Mouse (Mus musculus) stomach, embryonic 14.5 days (tissue): ENCODE data around the gene Gstp1. TPM values are rescaled to one million over a fixed set of nuclear protein-coding genes. Genes with fewer than 3 reads are reported as not detected.
A peak's percentile ranks its signal among the peaks of the same experiment; 100 is the strongest.

ENCODE experiments used
- ATAC-seq: fragments of 200-750 bp; cut with Nextera tagmentation; 2 replicates; pipeline ENCODE4 v1.8.0; 2017; ENCODE audit warnings: low read depth, moderate TSS enrichment; ENCODE audit not compliant: insufficient number of reproducible peaks, insufficient read depth, low FRiP score
- H3K27ac ChIP-seq: fragments of 300-500 bp; sonication (generic); 2 replicates; pipeline ENCODE4 v1.5.1; 2014; ENCODE audit warnings: mild to moderate bottlenecking, low read length, moderate library complexity, mixed read lengths
- H3K27me3 ChIP-seq: fragments of 300-500 bp; sonication (generic); 2 replicates; pipeline ENCODE4 v1.6.1; 2014; ENCODE audit warnings: low read length, control low read depth, mixed read lengths; ENCODE audit not compliant: control insufficient read depth, insufficient read depth
- H3K36me3 ChIP-seq: fragments of 300-500 bp; sonication (generic); 2 replicates; pipeline ENCODE4 v1.6.1; 2014; ENCODE audit warnings: mild to moderate bottlenecking, control low read depth, low read length, moderate library complexity, mixed read lengths; ENCODE audit not compliant: control insufficient read depth, insufficient read depth
- H3K4me1 ChIP-seq: fragments of 300-500 bp; sonication (generic); 2 replicates; pipeline ENCODE4 v1.6.1; 2014; ENCODE audit warnings: low read length, control low read depth, mixed read lengths; ENCODE audit not compliant: control insufficient read depth, insufficient read depth
- H3K4me2 ChIP-seq: fragments of 300-500 bp; sonication (generic); replicated peaks from 2 replicates; pipeline ENCODE4 v1.6.1; 2014; ENCODE audit warnings: low read depth, low read length, control low read depth
- H3K4me3 ChIP-seq: fragments of 300-500 bp; sonication (generic); 2 replicates; pipeline ENCODE4 v1.5.1; 2014; ENCODE audit warnings: low read depth, low read length, control low read depth
- H3K9ac ChIP-seq: fragments of 300-500 bp; sonication (generic); replicated peaks from 2 replicates; pipeline ENCODE4 v1.6.1; 2014; ENCODE audit warnings: low read depth, mild to moderate bottlenecking, control low read depth, low read length, moderate library complexity, mixed read lengths
- H3K9me3 ChIP-seq: fragments of 300-500 bp; sonication (generic); 2 replicates; pipeline ENCODE4 v1.6.1; 2016; ENCODE audit warnings: low read depth, low read length, control low read depth; ENCODE audit not compliant: control insufficient read depth
- WGBS: fragments of 180-500 bp; shearing (Covaris S2); extraction: QIAGEN DNeasy Blood & Tissue Kit; methylation state at CpG from one replicate; pipeline ENCODE4 v1.1.7; 2014; 5-methylcytosine and 5-hydroxymethylcytosine counted together
- polyA plus RNA-seq: library from polyadenylated mRNA; unstranded; fragments of >200 nt; fragmentation: Nextera tagmentation; extraction: Ambion mirVana; gene quantifications from 2 replicates; pipeline ENCODE4 v1.2.1, GENCODE M21; 2014

The Gstp1 gene
- polyA plus RNA-seq, 1 experiment from 2014 or later: 672 TPM

- ATAC-seq: peak; percentile 42; the same call in 1 of the 2 replicates
- H3K36me3 ChIP-seq: no peaks in the 10 kb centered on the region
- H3K9me3 ChIP-seq: no peaks in the 10 kb centered on the region
- H3K4me3 ChIP-seq: no peak overlapping the region
- H3K4me1 ChIP-seq: no peaks in the 10 kb centered on the region
- H3K9ac ChIP-seq: no peak overlapping the region
- 63% methylated on average over 8 of the region's 8 CpGs for WGBS
- no peaks in the 10 kb centered on the region for H3K27me3 ChIP-seq
- no peak overlapping the region for H3K4me2 ChIP-seq
- H3K27ac ChIP-seq: no peak overlapping the region
Measured at GRCm38 (mm10) chr19:4080511-4081009, 42.8 kb upstream of the Gstp1 start.

GRCm38 (mm10) chr19:4079594-4079993 is 41.8 kb upstream of the Gstp1 start:
- Histone ChIP-seq H3K4me2 (no peak overlapping the region), H3K27me3 (no peaks in the 10 kb centered on the region), H3K36me3 (no peaks in the 10 kb centered on the region), H3K9me3 (no peaks in the 10 kb centered on the region), H3K27ac (no peak overlapping the region), H3K9ac (no peak overlapping the region), H3K4me1 (no peaks in the 10 kb centered on the region), H3K4me3 (no peak overlapping the region)
- WGBS: 81% methylated on average over 1 of the region's 1 CpGs
- ATAC-seq: no peak

GRCm38 (mm10) chr19:4075531-4075930 is 37.7 kb upstream of the Gstp1 start:
- ATAC-seq: no peak
- Histone ChIP-seq H3K4me2 (no peak overlapping the region), H3K36me3 (no peaks in the 10 kb centered on the region), H3K9ac (no peak overlapping the region), H3K4me1 (no peaks in the 10 kb centered on the region), H3K9me3 (no peaks in the 10 kb centered on the region), H3K27me3 (no peaks in the 10 kb centered on the region), H3K27ac (no peak overlapping the region), H3K4me3 (no peak overlapping the region)
- 95% methylated on average over 1 of the region's 1 CpGs for WGBS

GRCm38 (mm10) chr19:4072706-4073424 is 35.1 kb upstream of the Gstp1 start:
- no peak for ATAC-seq
- Histone ChIP-seq H3K4me3 (no peak overlapping the region), H3K9me3 (no peaks in the 10 kb centered on the region), H3K4me2 (no peak overlapping the region), H3K4me1 (no peaks in the 10 kb centered on the region), H3K9ac (no peak overlapping the region), H3K27ac (no peak overlapping the region), H3K27me3 (no peaks in the 10 kb centered on the region), H3K36me3 (no peaks in the 10 kb centered on the region)
- WGBS: 79% methylated on average over 6 of the region's 6 CpGs

- H3K36me3 ChIP-seq: no peaks in the 10 kb centered on the region
- no peak for ATAC-seq
- no peak overlapping the region for H3K27ac ChIP-seq
- 85% methylated on average over 6 of the region's 6 CpGs for WGBS
- H3K9me3 ChIP-seq: no peaks in the 10 kb centered on the region
- H3K9ac ChIP-seq: no peak overlapping the region
- H3K4me1 ChIP-seq: no peaks in the 10 kb centered on the region
- H3K4me3 ChIP-seq: no peak overlapping the region
- no peak overlapping the region for H3K4me2 ChIP-seq
- H3K27me3 ChIP-seq: no peaks in the 10 kb centered on the region
Measured at GRCm38 (mm10) chr19:4071406-4071805, 33.6 kb upstream of the Gstp1 start.

GRCm38 (mm10) chr19:4070756-4071155 is 33.0 kb upstream of the Gstp1 start:
- WGBS: 68% methylated on average over 8 of the region's 8 CpGs
- Histone ChIP-seq H3K4me3 (no peak overlapping the region), H3K4me1 (no peaks in the 10 kb centered on the region), H3K27me3 (no peaks in the 10 kb centered on the region), H3K9me3 (no peaks in the 10 kb centered on the region), H3K36me3 (no peaks in the 10 kb centered on the region), H3K9ac (no peak overlapping the region), H3K4me2 (no peak overlapping the region), H3K27ac (no peak overlapping the region)
- ATAC-seq: no peak

- H3K9ac ChIP-seq: no peak overlapping the region
- no peaks in the 10 kb centered on the region for H3K27me3 ChIP-seq
- WGBS: 50% methylated on average over 15 of the region's 15 CpGs
- H3K27ac ChIP-seq: no peak overlapping the region
- no peak overlapping the region for H3K4me3 ChIP-seq
- H3K4me2 ChIP-seq: no peak overlapping the region
- H3K36me3 ChIP-seq: no peaks in the 10 kb centered on the region
- H3K4me1 ChIP-seq: no peaks in the 10 kb centered on the region
- H3K9me3 ChIP-seq: no peaks in the 10 kb centered on the region
- no peak for ATAC-seq
Measured at GRCm38 (mm10) chr19:4070311-4070710, 32.5 kb upstream of the Gstp1 start.

GRCm38 (mm10) chr19:4068717-4069410 is 31.1 kb upstream of the Gstp1 start:
- H3K4me3 ChIP-seq: no peak overlapping the region
- WGBS: 63% methylated on average over 15 of the region's 15 CpGs

More at GRCm38 (mm10) chr19:4068717-4069410, 31.1 kb upstream of the Gstp1 start:
- no peak overlapping the region for H3K9ac ChIP-seq
- no peak overlapping the region; the same call in 1 of the 2 replicates for H3K27ac ChIP-seq
- no peak overlapping the region for H3K4me2 ChIP-seq
- no peaks in the 10 kb centered on the region for H3K27me3 ChIP-seq
- no peaks in the 10 kb centered on the region for H3K9me3 ChIP-seq
- no peak for ATAC-seq
- no peaks in the 10 kb centered on the region for H3K4me1 ChIP-seq
- no peaks in the 10 kb centered on the region for H3K36me3 ChIP-seq
